Mouse (Mus musculus) brain, adult 2 months (tissue): Measurements from ENCODE around the gene Aldh1b1.

Source experiments
- DNase-seq: peaks from one replicate; pipeline ENCODE4 v3.0.0; 2011; ENCODE audit warnings: low read depth, low spot score

Aldh1b1 gene

DNA sequence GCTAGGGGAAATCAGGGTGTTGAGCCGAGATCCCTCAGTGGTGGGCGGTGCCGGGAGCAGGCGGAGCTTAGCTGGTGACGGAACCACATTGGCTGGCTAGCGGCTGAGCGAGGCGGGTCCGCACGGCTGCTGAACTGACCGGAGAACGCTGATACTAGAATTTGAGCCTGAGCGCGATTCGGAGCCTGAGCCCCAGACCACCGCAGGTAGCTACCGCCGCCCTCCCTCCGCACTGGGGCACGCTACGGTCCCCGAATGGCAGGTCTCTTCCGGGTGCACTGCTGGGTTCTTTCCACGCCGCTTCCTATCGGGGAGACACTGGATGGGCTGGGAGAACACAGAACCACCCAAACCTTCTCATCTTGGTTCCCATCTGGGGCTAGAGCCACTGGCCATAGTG, at the start of gene Aldh1b1:
TSS of gene Aldh1b1 (plus strand) at position 59 of the 400 bp plus-strand sequence.
- peak; percentile 83 for DNase-seq

- no peak for DNase-seq
These were observed 49.4 kb upstream of the Aldh1b1 start for GRCm38 (mm10) chr4:45749449-45749848.

GRCm38 (mm10) chr4:45750477-45750876, 48.3 kb upstream of the Aldh1b1 start:
- DNase-seq = no peak

DNA sequence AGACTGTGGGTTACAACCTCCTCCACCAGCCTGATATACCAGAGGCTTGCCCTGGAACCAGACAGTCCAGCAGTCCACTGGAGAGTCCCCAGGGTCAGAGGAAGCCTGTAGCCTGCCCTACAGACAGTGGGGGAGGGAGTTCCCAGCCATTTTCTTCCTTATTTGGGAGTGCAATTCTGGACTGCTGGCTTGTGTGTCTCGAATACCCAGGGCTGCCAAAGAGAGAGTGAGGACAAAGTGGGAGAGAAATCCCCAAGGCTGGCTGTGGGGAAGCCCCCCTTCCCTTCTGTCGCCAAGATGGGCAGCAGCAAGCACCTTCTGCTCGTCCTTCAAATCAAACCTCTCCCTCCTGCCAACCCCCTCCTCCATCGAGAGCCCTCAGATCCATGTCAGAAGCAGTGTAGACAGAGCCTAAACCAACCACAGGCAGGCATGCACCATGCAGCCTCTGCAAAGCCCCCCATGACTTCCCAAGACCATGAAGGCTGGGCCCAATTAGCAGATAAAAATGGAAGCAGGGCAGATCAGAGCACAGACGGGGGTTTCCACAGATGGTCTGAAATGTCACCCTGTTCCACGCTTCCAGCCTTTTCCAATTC, 45.5 kb upstream of the Aldh1b1 start:
- no peak for DNase-seq

- no peak for DNase-seq
These were observed 44.7 kb upstream of the Aldh1b1 start for GRCm38 (mm10) chr4:45754171-45754570.

- peak; percentile 97 for DNase-seq
These were observed 43.7 kb upstream of the Aldh1b1 start for GRCm38 (mm10) chr4:45755097-45755496.

GRCm38 (mm10) chr4:45755881-45756280, 42.9 kb upstream of the Aldh1b1 start:
- DNase-seq = peak; percentile 98

GRCm38 (mm10) chr4:45757941-45758340, 40.9 kb upstream of the Aldh1b1 start:
- DNase-seq = no peak

DNA sequence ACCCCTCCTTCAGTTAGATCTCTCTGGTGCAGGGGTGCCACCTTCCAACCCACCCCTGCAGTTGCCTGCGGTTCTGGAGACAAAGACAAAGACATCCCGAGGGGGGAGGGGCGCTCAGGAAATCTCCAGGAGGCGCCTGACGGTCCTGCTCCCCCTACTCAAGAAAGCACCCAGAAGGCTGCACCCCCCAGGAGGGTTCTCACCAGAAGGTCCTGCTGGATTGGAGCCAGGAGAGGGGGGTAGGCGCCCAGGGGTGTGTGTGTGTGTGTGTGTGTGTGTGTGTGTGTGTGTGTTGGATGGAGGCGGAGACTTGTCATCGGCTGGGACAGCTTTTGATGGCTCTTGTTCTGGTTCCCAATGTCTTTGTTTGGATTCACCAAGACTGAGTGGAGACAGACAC, 39.4 kb upstream of the Aldh1b1 start:
- no peak for DNase-seq

GRCm38 (mm10) chr4:45762600-45762999, 36.2 kb upstream of the Aldh1b1 start:
- DNase-seq = no peak

- DNase-seq = peak; percentile 68
These were observed 35.3 kb upstream of the Aldh1b1 start for GRCm38 (mm10) chr4:45763288-45764140.

DNA sequence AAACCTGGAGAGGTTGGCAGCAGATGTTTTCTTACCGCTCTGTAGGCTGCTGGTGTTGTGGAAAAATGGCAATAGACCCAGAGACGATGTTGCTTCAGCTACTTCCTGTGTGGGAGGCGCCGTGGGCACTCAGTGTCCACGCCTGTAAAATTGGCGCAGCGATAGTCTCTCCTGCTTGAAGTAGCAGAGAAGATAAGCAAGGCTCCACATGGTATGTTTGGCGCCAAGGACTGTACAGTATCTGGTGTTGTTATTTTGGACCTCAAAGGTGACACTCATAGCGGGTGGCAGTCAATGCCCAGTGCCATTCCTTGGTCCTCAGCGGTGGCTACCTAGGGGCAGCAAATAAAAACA, 34.7 kb upstream of the Aldh1b1 start:
- DNase-seq = no peak

- DNase-seq = no peak
These were observed 33.7 kb upstream of the Aldh1b1 start for GRCm38 (mm10) chr4:45765121-45765564.

DNA sequence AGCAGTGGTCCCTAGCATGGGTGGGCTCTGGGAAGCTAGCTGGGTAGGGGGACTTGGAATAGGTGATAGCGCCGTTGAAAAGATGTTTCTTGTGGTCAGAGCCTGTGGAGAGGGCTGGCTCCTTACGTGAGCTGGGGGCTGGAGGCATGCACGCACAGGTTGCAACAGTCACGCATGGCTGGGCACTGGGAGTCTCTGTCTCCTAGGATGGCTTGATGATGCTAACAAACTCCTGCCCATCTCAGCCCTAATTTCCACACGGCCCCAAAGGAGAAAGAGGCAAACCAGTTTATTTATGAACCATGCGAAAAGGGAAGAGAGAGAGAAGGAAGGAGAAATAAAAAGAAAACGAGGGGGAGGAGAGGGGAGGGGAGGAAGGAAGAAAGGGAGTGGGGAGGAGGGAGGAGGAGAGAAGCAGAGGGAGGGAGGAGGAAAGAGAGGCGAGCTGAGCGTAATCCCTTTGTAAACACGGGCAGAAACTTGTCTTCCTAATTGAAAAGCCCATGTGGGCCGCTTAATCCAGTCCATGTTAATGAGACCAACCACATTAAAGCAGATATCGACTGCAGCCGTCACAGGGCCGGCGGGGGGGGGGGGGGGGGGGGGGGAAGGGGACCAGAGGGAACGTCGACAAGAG, 33.1 kb upstream of the Aldh1b1 start:
- no peak for DNase-seq

DNA sequence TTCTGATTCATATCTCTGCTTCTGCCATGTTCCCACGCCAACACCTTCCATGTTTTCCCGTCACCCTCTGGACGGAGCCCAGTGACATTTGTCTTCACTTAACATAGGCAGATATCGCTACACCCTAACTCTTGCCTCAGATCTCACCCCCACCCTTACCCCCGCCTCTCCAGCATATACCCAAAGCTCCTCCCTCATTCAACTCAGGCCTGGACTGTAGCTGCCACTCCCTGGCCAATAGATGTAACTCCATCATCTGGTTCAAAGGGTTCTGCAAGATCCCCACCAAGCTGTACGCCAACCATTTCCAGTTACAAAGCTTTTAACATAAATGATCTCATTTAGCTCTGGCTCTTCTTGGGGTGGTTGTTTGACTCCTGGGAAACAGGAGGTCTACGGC, 32.0 kb upstream of the Aldh1b1 start:
- no peak for DNase-seq

GRCm38 (mm10) chr4:45767891-45768558, 30.8 kb upstream of the Aldh1b1 start:
- no peak for DNase-seq

DNA sequence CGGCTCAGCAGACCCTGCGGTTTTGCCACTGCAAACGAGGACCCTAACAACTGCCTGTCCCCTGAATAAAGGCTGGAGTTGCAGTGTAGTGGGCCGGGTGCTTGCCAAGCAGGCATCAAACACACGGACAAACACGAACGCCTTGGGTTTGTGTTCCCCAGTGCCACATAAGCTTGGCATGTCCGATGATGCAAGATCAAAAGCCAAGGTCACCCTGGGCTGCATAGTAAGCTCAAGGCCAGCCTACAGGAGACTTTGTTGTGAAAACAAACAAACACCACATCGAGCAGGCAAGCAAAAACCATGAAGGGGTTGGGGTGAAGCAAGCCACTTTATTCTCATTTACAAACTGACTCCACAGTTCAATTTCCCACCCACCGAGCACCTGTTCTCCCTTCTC, 29.7 kb upstream of the Aldh1b1 start:
- DNase-seq = no peak

- DNase-seq = no peak
These were observed 28.8 kb upstream of the Aldh1b1 start for GRCm38 (mm10) chr4:45769791-45770637.

- no peak for DNase-seq
These were observed 28.2 kb upstream of the Aldh1b1 start for GRCm38 (mm10) chr4:45770638-45771033.

DNA sequence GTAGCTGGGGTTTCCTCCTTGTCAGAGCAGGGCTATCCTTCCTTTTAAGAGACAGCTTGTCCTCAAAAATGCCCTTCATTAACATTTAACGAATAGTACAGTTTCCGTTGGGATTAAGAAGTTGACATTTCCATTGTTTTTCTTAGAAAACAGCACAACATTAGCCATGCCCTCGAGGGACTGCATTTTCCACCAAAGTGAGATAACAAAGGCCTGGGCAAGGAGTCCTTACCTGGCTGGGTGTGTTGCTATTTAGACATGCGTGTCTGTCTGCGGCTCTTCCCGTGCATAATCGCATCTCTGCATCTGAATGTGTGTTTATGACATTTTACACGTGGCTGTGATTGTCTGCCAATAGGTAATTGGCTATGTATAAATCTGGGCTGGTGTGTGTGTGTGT, 27.6 kb upstream of the Aldh1b1 start:
- no peak for DNase-seq

- peak; percentile 87 for DNase-seq
These were observed 27.2 kb upstream of the Aldh1b1 start for GRCm38 (mm10) chr4:45771619-45772018.
